Mouse (Mus musculus): ENCODE results near the gene Dnajc5g.

The Dnajc5g gene

GRCm38 (mm10) chr5:31105814-31106335, at the start of gene Dnajc5g:
Gene Dnajc5g (plus strand): TSS chr5:31106285.
- no peak for DNase-seq (ENCODE audit: extremely low spot score, low read depth, low spot score)

- no peak for DNase-seq (ENCODE audit: extremely low spot score, low read depth, low spot score)
Observed at GRCm38 (mm10) chr5:31069810-31070209, 36.3 kb upstream of the Dnajc5g start.

GRCm38 (mm10) chr5:31071059-31071458, 35.0 kb upstream of the Dnajc5g start:
- no peak for DNase-seq (ENCODE audit: extremely low spot score, low read depth, low spot score)

GRCm38 (mm10) chr5:31071821-31072220, 34.3 kb upstream of the Dnajc5g start:
- no peak for DNase-seq (ENCODE audit: extremely low spot score, low read depth, low spot score)

GRCm38 (mm10) chr5:31073176-31073575, 32.9 kb upstream of the Dnajc5g start:
- DNase-seq (ENCODE audit: extremely low spot score, low read depth, low spot score) = no peak

GRCm38 (mm10) chr5:31076346-31076745, 29.7 kb upstream of the Dnajc5g start:
- no peak for DNase-seq (ENCODE audit: extremely low spot score, low read depth, low spot score)

- no peak for DNase-seq (ENCODE audit: extremely low spot score, low read depth, low spot score)
Observed at GRCm38 (mm10) chr5:31080059-31080794, 25.9 kb upstream of the Dnajc5g start.

GRCm38 (mm10) chr5:31080795-31081164, 25.3 kb upstream of the Dnajc5g start:
- DNase-seq (ENCODE audit: extremely low spot score, low read depth, low spot score) = no peak

GRCm38 (mm10) chr5:31081386-31081785, 24.7 kb upstream of the Dnajc5g start:
- DNase-seq (ENCODE audit: extremely low spot score, low read depth, low spot score) = no peak

- DNase-seq (ENCODE audit: extremely low spot score, low read depth, low spot score) = no peak
Observed at GRCm38 (mm10) chr5:31082355-31082754, 23.7 kb upstream of the Dnajc5g start.

- no peak for DNase-seq (ENCODE audit: extremely low spot score, low read depth, low spot score)
Observed at GRCm38 (mm10) chr5:31082935-31083625, 23.0 kb upstream of the Dnajc5g start.

GRCm38 (mm10) chr5:31083949-31084348, 22.1 kb upstream of the Dnajc5g start:
- DNase-seq (ENCODE audit: extremely low spot score, low read depth, low spot score) = no peak

- no peak for DNase-seq (ENCODE audit: extremely low spot score, low read depth, low spot score)
Observed at GRCm38 (mm10) chr5:31086606-31087005, 19.5 kb upstream of the Dnajc5g start.

GRCm38 (mm10) chr5:31087131-31087530, 19.0 kb upstream of the Dnajc5g start:
- no peak for DNase-seq (ENCODE audit: extremely low spot score, low read depth, low spot score)

- no peak for DNase-seq (ENCODE audit: extremely low spot score, low read depth, low spot score)
Observed at GRCm38 (mm10) chr5:31092231-31092975, 13.7 kb upstream of the Dnajc5g start.

GRCm38 (mm10) chr5:31093151-31094041, 12.7 kb upstream of the Dnajc5g start:
- DNase-seq (ENCODE audit: extremely low spot score, low read depth, low spot score) = no peak

- no peak for DNase-seq (ENCODE audit: extremely low spot score, low read depth, low spot score)
Observed at GRCm38 (mm10) chr5:31094100-31094798, 11.8 kb upstream of the Dnajc5g start.

- DNase-seq (ENCODE audit: extremely low spot score, low read depth, low spot score) = no peak
Observed at GRCm38 (mm10) chr5:31094799-31095691, 11.0 kb upstream of the Dnajc5g start.
